Mouse (Mus musculus): ENCODE measurements around the gene Naaladl2.
"Not testable (repeated sequence)": the region's sequence is repeated elsewhere in the genome, so short reads cannot be mapped to it uniquely, and the experiment has no call there.

Gene Naaladl2

DNA sequence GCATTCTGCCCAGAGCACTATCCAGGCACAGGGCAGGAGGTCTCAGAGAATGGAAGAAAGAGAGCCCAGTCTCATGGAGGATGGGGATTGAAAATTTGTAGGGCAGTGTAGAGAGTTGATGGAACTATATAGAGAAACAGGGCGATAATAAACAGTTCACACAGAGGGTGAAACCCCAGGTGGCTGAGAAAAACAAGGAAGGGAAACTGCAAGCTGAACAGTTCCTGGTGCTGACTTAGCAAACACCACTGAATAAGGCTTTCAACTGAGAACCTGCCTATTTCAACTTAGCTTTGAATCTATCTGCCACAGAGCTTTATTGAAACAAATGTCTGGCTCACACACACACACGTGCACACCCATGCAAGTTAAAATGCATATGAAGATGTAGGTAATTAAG, 91.1 kb downstream of the Naaladl2 start:
- DNase-seq (ENCODE audit: low read depth, low spot score) = no peak
- Histone ChIP-seq H3K36me3 (ENCODE audit: control insufficient read depth, insufficient read depth, low read length, poor library complexity, severe bottlenecking) (no peaks in the 10 kb centered on the region), H3K27me3 (ENCODE audit: control insufficient read depth, insufficient read depth, low read length, poor library complexity, severe bottlenecking) (no peaks in the 10 kb centered on the region)

DNA sequence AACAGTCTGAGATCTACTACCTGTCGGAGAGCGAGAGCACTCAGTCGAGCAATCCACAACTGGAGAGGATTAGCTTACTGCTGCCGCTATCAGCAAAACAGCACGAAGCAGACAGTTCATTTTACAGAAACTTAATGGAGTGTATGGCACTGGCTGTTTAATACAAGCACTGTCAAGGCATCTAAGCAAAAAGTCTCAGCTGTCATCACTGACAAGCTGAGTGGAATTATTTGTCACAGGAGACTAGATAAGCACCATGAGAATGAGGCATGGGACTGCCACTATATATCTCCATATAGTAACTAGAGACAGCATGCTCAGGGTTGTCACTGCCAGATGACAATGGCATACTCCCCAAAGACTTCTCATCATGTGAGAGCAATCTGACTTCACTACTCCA, 124.1 kb downstream of the Naaladl2 start:
- no peak for DNase-seq (ENCODE audit: low read depth, low spot score)
- Histone ChIP-seq H3K36me3 (ENCODE audit: control insufficient read depth, insufficient read depth, low read length, poor library complexity, severe bottlenecking) (no peaks in the 10 kb centered on the region), H3K27me3 (ENCODE audit: control insufficient read depth, insufficient read depth, low read length, poor library complexity, severe bottlenecking) (no peaks in the 10 kb centered on the region)

DNA sequence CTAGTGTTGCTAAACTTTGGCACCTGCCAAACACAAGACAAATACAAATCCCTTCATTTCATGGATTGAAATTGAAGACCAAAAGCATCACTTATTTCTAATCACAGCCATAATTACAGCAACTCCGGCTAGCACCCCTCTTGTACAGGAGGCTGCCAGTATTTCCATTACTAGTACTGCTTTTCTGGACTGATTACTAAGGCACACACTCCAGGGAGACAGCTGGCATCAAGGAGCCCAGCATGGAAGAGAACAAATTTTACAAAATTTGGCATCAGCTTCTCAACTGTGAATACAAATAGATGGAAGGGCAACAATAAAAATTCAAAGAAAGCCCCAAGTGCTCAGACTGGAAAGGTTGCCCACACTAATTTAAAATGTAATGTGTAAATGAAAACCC, 133.3 kb downstream of the Naaladl2 start:
- Histone ChIP-seq H3K36me3 (ENCODE audit: control insufficient read depth, insufficient read depth, low read length, poor library complexity, severe bottlenecking) (no peaks in the 10 kb centered on the region), H3K27me3 (ENCODE audit: control insufficient read depth, insufficient read depth, low read length, poor library complexity, severe bottlenecking) (no peaks in the 10 kb centered on the region)
- no peak for DNase-seq (ENCODE audit: low read depth, low spot score)

DNA sequence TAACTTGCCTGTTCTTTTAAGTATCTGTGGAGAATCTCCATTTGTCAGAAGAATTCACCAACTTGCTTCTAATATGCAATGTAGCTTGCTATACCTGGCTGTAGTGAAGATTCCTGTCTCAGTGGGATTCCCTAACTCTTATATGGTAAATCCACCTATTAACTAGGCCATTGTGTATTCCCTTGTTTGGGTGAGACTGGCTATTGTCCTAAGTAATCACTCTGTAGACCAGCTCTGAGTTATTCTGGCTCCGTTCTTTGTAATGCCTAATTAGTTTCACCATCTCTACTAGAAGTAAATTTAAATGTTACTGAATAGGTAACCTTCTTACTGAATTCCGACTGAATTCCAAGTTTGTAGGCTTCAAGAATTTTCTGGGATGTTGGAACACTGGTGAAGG, 137.3 kb downstream of the Naaladl2 start:
- H3K27me3 ChIP-seq (ENCODE audit: control insufficient read depth, insufficient read depth, low read length, poor library complexity, severe bottlenecking); DNase-seq (ENCODE audit: low read depth, low spot score); H3K36me3 ChIP-seq (ENCODE audit: control insufficient read depth, insufficient read depth, low read length, poor library complexity, severe bottlenecking): not testable (repeated sequence)

DNA sequence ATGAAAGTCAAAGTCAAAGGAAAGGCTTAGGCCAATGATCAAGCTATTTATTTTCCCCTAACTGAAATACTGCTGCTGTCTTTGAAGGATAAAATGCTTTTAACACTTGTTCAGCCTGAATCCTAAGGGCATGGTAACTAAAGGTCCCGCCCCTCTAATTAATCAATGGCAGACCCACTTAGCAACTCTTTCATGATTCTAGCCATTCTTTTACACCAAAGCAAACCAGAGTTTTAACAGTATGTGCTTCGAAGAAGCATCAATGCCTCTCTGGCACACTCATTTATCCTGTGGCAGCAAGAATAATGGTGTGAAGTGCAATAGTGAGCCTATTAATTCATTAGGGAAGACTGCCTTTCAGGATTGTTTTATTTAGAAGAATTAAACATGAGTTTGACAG, 151.5 kb downstream of the Naaladl2 start:
- Histone ChIP-seq H3K36me3 (ENCODE audit: control insufficient read depth, insufficient read depth, low read length, poor library complexity, severe bottlenecking) (no peaks in the 10 kb centered on the region), H3K27me3 (ENCODE audit: control insufficient read depth, insufficient read depth, low read length, poor library complexity, severe bottlenecking) (no peaks in the 10 kb centered on the region)
- no peak for DNase-seq (ENCODE audit: low read depth, low spot score)

DNA sequence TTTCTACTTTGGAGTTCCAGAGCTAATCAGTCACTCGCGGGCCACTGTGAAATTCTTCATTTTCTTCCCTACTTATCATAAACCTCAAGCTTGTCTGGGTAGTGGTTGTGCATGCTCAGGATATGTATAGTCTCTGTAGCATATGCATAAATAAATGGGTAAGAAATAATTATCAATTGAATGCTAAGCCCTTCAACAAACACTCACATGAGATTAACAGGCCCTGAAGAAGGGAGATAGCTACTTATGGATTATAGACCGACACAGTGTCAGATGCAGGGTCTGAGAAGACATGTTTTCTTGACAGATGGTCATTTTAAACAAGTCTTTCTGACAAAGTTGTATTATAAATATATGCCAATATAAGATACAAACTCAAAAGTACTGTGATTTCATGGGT, 152.0 kb downstream of the Naaladl2 start:
- Histone ChIP-seq H3K36me3 (ENCODE audit: control insufficient read depth, insufficient read depth, low read length, poor library complexity, severe bottlenecking) (no peaks in the 10 kb centered on the region), H3K27me3 (ENCODE audit: control insufficient read depth, insufficient read depth, low read length, poor library complexity, severe bottlenecking) (no peaks in the 10 kb centered on the region)
- DNase-seq (ENCODE audit: low read depth, low spot score) = no peak

DNA sequence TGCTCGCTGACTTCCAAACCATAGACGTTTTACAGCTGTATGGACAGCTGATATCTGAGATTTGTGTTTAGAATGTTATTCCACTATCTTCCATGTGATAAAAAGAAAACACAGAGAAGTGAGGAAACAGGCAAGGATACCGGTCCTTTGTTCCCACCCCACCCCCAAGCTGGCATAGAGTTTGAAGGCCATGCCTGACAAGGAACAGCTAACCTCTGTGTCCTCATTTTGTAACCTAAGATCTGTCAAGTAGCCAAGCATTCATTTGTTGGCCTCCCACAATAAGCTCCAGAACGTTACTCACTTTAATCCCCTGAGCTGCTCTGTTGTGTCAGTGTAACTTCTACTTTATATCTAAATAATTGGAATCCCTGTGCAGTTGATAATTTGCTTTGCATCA, 161.9 kb downstream of the Naaladl2 start:
- no peaks in the 10 kb centered on the region for H3K27me3 ChIP-seq (ENCODE audit: control insufficient read depth, insufficient read depth, low read length, poor library complexity, severe bottlenecking)

DNA sequence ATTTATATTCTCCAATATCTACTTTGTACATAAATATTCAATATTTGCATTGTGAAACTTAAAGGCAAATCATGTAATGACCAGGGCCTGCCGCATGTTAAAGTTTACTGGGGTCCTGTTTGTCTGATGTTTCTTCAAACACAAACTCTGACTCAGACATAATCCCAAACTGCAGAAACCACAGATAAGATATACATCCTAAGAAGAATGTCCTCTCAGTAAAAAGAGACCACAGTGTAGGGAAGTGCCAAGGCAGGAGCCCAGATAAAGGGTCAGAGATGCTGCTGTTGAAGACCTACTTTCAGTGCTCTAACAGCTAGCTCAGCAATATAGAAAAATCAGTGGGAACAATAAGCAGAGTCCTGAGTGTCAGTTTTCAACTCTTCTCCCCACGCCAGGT, 201.9 kb downstream of the Naaladl2 start:
- no peak for DNase-seq (ENCODE audit: low read depth, low spot score)
- Histone ChIP-seq H3K36me3 (ENCODE audit: control insufficient read depth, insufficient read depth, low read length, poor library complexity, severe bottlenecking) (no peaks in the 10 kb centered on the region), H3K27me3 (ENCODE audit: control insufficient read depth, insufficient read depth, low read length, poor library complexity, severe bottlenecking) (no peaks in the 10 kb centered on the region)

More for the DNA sequence above, 161.9 kb downstream of the Naaladl2 start:
- H3K36me3 ChIP-seq (ENCODE audit: control insufficient read depth, insufficient read depth, low read length, poor library complexity, severe bottlenecking) = no peaks in the 10 kb centered on the region
- no peak for DNase-seq (ENCODE audit: low read depth, low spot score)

DNA sequence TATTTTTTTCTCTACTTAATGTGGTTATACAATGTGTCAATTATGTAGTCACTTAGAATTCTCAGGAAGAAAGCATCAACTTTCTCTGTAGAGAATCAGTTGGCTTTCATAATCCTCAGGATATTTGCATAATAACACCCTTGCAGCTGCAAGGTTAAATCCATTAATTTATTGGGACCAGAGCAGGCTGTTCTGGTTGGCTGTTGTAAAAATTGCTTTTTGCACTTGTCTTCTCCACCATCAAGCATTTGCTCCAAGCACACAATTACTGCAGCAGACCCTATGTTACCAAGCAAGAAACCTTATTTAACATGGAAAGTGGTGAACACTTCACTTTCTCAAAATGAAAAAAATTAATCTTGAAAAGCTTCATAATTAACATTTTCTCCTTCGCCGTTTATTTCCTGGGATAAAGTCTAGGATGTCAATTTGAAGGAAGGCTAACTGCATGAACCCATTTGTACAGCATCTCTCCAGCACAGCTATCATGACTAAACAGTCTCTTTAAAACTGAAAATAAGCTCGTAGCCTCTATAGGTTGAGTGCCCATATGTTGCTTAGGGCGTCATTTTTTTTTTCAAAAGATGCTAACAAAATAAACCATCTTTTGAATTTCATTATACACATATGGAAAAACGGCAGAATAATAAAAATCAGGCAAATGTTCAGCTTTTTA, 205.4 kb downstream of the Naaladl2 start:
- Histone ChIP-seq H3K27me3 (ENCODE audit: control insufficient read depth, insufficient read depth, low read length, poor library complexity, severe bottlenecking) (no peaks in the 10 kb centered on the region), H3K36me3 (ENCODE audit: control insufficient read depth, insufficient read depth, low read length, poor library complexity, severe bottlenecking) (no peaks in the 10 kb centered on the region)
- DNase-seq (ENCODE audit: low read depth, low spot score) = no peak

DNA sequence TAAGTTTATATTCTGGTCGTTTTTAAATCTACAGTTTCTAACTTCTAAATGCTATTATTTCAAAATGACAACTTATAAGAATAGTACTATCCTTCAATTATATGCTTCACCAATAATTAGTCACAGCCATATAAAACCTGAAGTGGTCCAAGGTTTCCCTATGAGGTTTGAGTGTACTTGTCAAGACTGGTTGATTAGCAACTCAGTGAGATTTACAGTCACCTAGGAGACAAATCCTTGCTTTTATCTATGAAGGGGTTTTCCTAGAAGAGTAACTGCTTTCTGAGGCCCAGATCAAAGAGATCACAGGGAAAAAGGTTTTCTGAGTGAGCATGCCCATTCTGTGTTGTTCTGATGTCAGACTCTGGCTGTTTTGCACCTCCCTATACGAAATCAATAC, 222.2 kb downstream of the Naaladl2 start:
- Histone ChIP-seq H3K36me3 (ENCODE audit: control insufficient read depth, insufficient read depth, low read length, poor library complexity, severe bottlenecking) (no peaks in the 10 kb centered on the region), H3K27me3 (ENCODE audit: control insufficient read depth, insufficient read depth, low read length, poor library complexity, severe bottlenecking) (no peaks in the 10 kb centered on the region)
- DNase-seq (ENCODE audit: low read depth, low spot score) = no peak

DNA sequence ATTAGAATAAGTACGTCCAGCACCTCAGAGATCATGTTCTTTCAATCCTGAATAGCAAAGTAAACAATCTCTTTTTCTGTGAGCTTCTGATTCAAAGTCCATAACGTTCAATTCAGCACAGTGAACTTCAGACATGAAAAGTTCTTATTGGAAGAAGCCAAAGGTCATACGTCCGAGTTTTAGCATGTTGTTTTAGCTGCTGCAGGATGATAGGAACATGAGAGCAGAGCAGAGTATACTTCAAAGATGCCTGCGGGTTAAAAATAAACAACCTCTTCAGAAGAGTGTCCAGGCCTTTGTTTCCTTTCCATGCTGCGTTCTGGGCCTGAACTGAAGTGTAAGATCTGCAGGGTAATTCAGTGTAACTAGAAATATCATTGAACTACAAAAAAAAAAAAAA, 222.7 kb downstream of the Naaladl2 start:
- H3K36me3 ChIP-seq (ENCODE audit: control insufficient read depth, insufficient read depth, low read length, poor library complexity, severe bottlenecking) = no peaks in the 10 kb centered on the region
- H3K27me3 ChIP-seq (ENCODE audit: control insufficient read depth, insufficient read depth, low read length, poor library complexity, severe bottlenecking) = no peaks in the 10 kb centered on the region
- DNase-seq (ENCODE audit: low read depth, low spot score) = no peak

DNA sequence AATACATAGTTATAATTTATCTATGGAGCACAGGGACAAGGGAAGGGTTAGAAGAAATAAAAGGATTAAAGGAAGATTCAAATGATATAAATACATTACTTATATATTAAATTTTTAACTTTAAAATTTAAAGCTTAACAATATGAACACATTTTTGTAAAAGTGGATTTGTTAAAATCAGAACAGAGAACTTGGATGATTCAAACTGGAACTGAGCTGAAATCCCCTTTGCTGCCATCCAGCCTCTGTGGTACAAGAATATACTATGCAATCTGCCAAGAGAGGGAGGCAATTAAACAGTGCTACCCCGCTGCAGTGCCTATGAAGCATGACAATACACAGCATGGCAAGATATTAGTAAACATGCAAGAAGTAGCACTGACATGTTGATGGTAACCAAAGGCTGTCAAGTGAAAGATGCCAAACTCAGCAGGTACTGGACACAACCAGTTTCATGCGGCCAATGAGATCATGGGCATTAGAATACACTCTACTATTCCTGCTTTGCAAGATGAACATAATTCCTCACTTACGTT, 238.6 kb downstream of the Naaladl2 start:
- no peaks in the 10 kb centered on the region for H3K36me3 ChIP-seq (ENCODE audit: control insufficient read depth, insufficient read depth, low read length, poor library complexity, severe bottlenecking)
- no peaks in the 10 kb centered on the region for H3K27me3 ChIP-seq (ENCODE audit: control insufficient read depth, insufficient read depth, low read length, poor library complexity, severe bottlenecking)
- DNase-seq (ENCODE audit: low read depth, low spot score) = no peak

DNA sequence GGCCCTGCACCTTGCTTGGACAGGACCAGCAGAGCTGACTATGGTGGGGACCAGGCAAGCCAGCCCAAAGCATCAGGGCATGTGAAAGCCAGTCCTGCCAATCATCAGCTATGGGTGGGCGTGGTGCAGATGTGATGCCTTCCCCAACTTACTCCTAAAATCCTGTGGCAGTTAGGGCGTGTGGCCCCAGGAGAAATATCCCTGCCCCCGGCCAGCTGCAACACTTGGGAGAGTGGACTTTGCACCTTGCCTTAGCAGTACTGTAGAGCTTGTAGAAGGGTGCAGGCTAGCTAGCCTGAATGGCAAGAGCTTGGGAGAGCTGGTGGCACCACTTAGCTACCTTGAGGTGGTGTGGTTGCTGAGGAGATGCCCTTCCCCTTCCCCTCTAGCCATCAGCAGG, 255.3 kb downstream of the Naaladl2 start:
- DNase-seq (ENCODE audit: low read depth, low spot score) = no peak
- no peaks in the 10 kb centered on the region for H3K27me3 ChIP-seq (ENCODE audit: control insufficient read depth, insufficient read depth, low read length, poor library complexity, severe bottlenecking)
- H3K36me3 ChIP-seq (ENCODE audit: control insufficient read depth, insufficient read depth, low read length, poor library complexity, severe bottlenecking) = no peaks in the 10 kb centered on the region

DNA sequence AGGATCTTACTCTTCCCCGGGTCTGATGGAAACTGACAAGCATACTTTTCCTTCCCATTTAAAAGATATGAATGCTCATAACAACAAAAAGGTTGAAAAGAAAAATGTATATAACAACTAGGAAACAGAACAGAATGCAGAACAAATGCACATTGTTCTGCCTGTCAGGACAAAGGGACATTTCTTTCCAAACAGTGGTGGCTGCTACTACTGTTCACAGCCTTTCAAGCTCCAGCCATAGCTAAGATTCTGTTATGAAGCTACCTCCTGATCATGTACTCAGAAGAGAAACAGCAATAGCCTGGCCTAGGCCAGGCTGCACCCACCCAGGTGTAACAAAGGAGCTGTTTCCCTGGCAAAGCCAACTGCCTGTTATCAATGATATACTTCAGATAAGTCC, 271.8 kb downstream of the Naaladl2 start:
- no peaks in the 10 kb centered on the region for H3K36me3 ChIP-seq (ENCODE audit: control insufficient read depth, insufficient read depth, low read length, poor library complexity, severe bottlenecking)
- DNase-seq (ENCODE audit: low read depth, low spot score) = no peak
- H3K27me3 ChIP-seq (ENCODE audit: control insufficient read depth, insufficient read depth, low read length, poor library complexity, severe bottlenecking) = no peaks in the 10 kb centered on the region

DNA sequence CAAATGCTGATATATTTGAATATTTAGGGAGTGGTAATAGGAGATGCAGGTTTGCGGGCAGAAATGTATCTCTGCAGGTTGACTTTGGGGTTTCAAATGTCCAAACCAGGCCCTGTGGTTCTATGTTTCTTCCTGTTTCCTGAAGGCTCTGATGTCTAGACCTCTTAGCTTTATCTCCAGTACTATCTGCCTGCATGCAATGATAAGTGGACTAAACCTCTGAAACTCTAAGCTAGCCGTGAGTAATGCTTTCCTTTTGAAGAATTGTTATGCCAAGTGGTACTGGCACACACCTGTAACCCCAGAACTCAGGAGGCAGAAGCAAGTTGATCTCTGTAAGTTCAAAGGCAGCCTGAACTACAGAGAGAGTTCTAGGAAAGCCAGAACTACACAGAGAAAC, 291.1 kb downstream of the Naaladl2 start:
- no peaks in the 10 kb centered on the region for H3K36me3 ChIP-seq (ENCODE audit: control insufficient read depth, insufficient read depth, low read length, poor library complexity, severe bottlenecking)
- DNase-seq (ENCODE audit: low read depth, low spot score) = no peak
- H3K27me3 ChIP-seq (ENCODE audit: control insufficient read depth, insufficient read depth, low read length, poor library complexity, severe bottlenecking) = no peaks in the 10 kb centered on the region

DNA sequence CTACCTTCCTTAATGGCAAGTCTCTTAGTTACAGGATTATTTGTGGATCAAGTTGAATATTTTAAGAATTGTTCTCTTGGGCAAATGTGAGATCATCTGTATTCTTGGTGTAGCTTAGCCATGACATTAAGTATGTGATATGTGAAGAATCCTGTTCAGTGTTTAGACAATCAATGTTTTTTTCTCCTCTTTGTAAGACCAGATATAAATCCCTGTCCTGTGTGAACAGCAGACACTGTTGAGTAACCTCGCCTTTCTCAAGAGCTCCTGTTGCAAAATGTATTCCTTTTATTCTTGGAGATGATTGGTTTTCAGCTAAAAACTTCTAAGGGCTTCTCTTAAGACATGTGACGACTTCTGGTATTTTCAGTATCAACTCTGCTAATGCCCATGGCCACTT, 347.3 kb downstream of the Naaladl2 start:
- no peak for DNase-seq (ENCODE audit: low read depth, low spot score)
- H3K27me3 ChIP-seq (ENCODE audit: control insufficient read depth, insufficient read depth, low read length, poor library complexity, severe bottlenecking) = no peaks in the 10 kb centered on the region
- no peaks in the 10 kb centered on the region for H3K36me3 ChIP-seq (ENCODE audit: control insufficient read depth, insufficient read depth, low read length, poor library complexity, severe bottlenecking)
